Mouse (Mus musculus): ENCODE data around the gene Tmc4.
"Not testable (repeated sequence)": the region's sequence is repeated elsewhere in the genome, so short reads cannot be mapped to it uniquely, and the experiment has no call there.

DNA sequence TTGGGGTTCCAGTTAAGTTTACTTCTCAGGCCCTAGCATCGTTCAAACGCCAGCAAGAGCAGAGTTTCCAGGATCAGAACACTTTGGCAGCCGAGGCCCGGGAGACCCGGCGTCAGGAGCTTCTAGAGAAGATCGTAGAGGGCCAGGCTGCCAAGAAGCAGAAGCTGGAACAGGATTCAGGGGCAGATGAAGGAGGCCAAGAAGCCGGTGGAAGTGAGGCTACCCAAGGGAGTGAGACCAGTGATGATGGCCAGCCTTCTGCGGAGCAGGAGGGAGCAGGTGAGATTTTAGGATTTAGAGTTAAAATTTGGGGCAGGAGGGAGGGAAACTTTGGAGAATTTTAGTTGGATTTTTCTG lies 17.6 kb upstream of the Tmc4 start:
- TF ChIP-seq POLR2A (IDR thresholded peaks at IDR 0.05; ENCODE audit: insufficient read depth, low read length); CTCF (IDR thresholded peaks at IDR 0.05; ENCODE audit: low read depth, low read length); EP300 (IDR thresholded peaks at IDR 0.05; ENCODE audit: insufficient read depth, low read depth, low read length): not testable (repeated sequence)
